Mouse (Mus musculus) heart, embryonic 12.5 days (tissue): ENCODE results near the gene Eml1. TPM values are rescaled to one million over a fixed set of nuclear protein-coding genes. Genes with fewer than 3 reads are reported as not detected.

Source experiments
- ATAC-seq: fragments of 200-750 bp; cut with Nextera tagmentation; 2 replicates; pipeline ENCODE4 v1.8.0; 2017; ENCODE audit warnings: moderate TSS enrichment, moderate library complexity; ENCODE audit not compliant: insufficient number of reproducible peaks, low FRiP score
- H3K27ac ChIP-seq: fragments of 300-500 bp; sonication (generic); 2 replicates; pipeline ENCODE4 v1.5.1; 2016; ENCODE audit warnings: mild to moderate bottlenecking, moderate library complexity; ENCODE audit not compliant: poor library complexity, severe bottlenecking
- H3K27me3 ChIP-seq: fragments of 300-500 bp; sonication (generic); replicated peaks from 2 replicates; pipeline ENCODE4 v1.6.1; 2016; ENCODE audit warnings: mild to moderate bottlenecking, moderate library complexity
- H3K36me3 ChIP-seq: fragments of 300-500 bp; sonication (generic); 2 replicates; pipeline ENCODE4 v1.6.1; 2016; ENCODE audit warnings: mild to moderate bottlenecking, moderate library complexity
- H3K4me1 ChIP-seq: fragments of 300-500 bp; sonication (generic); replicated peaks from 2 replicates; pipeline ENCODE4 v1.6.1; 2016; ENCODE audit warnings: mild to moderate bottlenecking
- H3K4me2 ChIP-seq: fragments of 300-500 bp; sonication (generic); 2 replicates; pipeline ENCODE4 v1.6.1; 2016; ENCODE audit warnings: mild to moderate bottlenecking, moderate library complexity
- H3K4me3 ChIP-seq: fragments of 300-500 bp; sonication (generic); 2 replicates; pipeline ENCODE4 v1.5.1; 2016; ENCODE audit warnings: mild to moderate bottlenecking
- H3K9ac ChIP-seq: fragments of 300-500 bp; sonication (generic); 2 replicates; pipeline ENCODE4 v1.6.1; 2016; ENCODE audit warnings: mild to moderate bottlenecking, moderate library complexity
- H3K9me3 ChIP-seq: fragments of 300-500 bp; sonication (generic); replicated peaks from 2 replicates; pipeline ENCODE4 v1.6.1; 2016; ENCODE audit warnings: mild to moderate bottlenecking, moderate library complexity
- WGBS: fragments of 180-500 bp; shearing (Covaris S2); methylation state at CpG from one replicate; pipeline ENCODE4 v1.1.7; 2016; 5-methylcytosine and 5-hydroxymethylcytosine counted together
- polyA plus RNA-seq: library from polyadenylated mRNA; unstranded; fragments of >200 nt; fragmentation: Nextera tagmentation; extraction: Ambion mirVana; gene quantifications from 2 replicates; pipeline ENCODE4 v1.2.1, GENCODE M21; 2016

Gene Eml1
- polyA plus RNA-seq, 1 experiment from 2014 or later, result 49.5 TPM

DNA sequence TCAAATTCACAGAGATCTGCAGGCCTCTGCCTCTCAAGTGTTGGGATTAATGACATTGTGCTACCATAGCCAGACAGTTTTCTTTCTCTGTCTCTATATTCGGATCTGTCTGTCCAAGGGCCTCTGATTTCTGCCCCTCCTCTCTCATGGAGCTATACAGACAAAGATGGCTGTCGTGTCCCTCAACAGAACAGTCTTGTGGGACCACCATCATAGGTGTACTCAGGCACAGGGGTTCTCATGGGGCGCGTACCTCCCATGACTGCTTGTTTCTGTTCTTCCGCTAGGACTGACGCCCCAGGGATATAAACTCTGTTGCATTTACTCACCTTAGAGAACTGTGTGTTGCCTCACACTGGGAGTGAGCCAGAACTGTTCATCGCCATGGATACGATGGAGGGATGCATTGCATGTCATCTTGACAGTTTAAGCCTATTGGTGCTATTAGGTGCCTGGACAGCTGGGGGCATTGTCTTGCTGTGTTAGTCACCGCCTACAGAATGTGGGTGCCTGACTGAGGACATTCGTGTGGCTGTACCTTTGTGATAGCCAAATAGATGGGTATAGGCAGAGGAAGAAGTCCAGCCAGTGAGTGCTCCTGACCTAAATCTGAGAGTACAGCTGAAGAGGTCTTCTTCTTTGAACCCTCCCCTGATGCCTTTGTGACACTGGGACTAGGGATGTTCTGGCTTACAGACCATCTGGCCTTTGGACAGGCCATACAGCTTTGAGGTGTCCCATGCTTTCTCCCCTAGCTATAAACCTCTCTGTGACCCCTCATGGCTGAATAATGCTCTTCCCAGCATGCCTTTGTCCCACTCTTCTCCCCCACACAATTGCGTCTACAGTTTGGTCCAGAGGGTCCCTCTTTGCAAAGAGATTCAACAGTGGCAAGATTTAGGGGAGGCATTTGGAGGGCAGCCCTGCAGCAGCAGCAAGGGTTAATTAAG, 73.7 kb downstream of the Eml1 start:
- H3K4me2 ChIP-seq, result no peak overlapping the region
- H3K4me3 ChIP-seq, result no peak overlapping the region
- H3K27me3 ChIP-seq, result no peaks in the 10 kb centered on the region
- H3K27ac ChIP-seq, result no peak overlapping the region
- no peak overlapping the region for H3K9ac ChIP-seq
- ATAC-seq, result no peak
- peaks cover 21% of the 10 kb centered on the region for H3K4me1 ChIP-seq
- no peaks in the 10 kb centered on the region for H3K9me3 ChIP-seq
- WGBS, result 75% methylated on average over 11 of the region's 11 CpGs
- H3K36me3 ChIP-seq, result no peaks in the 10 kb centered on the region

DNA sequence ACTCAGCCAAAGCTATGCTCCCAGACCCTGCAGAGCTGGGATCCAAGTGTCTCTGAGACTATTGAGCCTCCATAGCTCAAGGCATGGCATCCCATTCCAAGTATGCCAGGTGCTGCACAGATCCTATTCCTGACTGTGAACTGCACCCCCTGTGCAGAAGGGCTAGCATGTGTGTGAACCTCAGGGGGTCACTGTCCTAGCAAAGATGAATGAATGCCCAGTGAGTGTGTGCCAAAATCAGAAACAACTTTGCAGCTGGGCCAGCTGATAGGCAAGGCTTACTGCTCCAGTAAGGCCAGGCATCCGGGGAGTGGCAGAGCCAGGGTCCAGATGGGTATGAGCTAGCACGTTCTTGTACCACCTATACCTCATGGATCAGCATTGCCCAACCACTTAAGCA, 76.0 kb downstream of the Eml1 start:
- Histone ChIP-seq H3K4me2 (no peak overlapping the region), H3K4me3 (no peak overlapping the region), H3K27ac (no peak overlapping the region), H3K9ac (no peak overlapping the region), H3K36me3 (no peaks in the 10 kb centered on the region), H3K4me1 (peaks cover 35% of the 10 kb centered on the region), H3K9me3 (no peaks in the 10 kb centered on the region), H3K27me3 (no peaks in the 10 kb centered on the region)
- ATAC-seq, result no peak
- WGBS, result 88% methylated on average over 2 of the region's 2 CpGs

DNA sequence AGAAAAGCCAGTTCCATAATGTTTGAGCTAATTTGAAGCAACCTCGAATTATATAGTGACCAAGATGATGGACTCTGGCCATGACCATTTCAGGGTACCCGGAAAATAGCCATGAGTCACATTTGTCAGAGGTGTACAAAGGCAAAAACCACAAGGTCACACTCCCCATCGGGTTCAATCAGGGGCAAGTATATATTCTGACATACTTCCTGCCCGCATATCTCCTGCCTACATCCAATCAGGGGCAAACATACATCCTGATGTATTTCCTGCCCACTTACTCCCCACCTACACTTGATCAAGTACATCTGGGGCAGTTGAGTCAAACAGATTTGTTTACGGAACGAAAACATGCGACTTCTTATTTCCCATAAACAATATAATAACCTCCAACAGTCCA, 77.6 kb downstream of the Eml1 start:
- Histone ChIP-seq H3K27ac (no peak overlapping the region), H3K27me3 (no peaks in the 10 kb centered on the region)
- no peak for ATAC-seq

DNA sequence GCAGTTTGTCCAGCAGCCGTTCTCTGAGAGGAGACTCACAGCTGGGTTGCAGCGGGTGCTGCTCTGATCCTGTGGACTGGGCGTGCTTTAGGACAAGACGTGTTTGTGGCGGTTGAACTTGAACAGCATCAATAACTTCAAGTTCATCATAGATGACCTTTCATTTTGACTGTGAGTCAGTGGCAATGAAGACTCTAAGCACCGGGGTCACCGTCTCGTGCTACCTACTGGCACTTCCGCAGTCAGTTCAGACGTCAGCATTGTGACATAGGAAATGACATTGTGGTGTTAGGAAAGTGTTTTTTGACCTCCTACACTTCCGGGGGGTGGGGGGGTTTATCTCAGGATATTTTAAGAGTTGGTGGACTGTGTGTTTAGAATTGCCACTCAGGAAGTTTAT, 79.2 kb downstream of the Eml1 start:
- ATAC-seq, result no peak
- no peaks in the 10 kb centered on the region for H3K27me3 ChIP-seq
- peaks cover 27% of the 10 kb centered on the region for H3K4me1 ChIP-seq
- WGBS, result 61% methylated on average over 11 of the region's 11 CpGs
- no peaks in the 10 kb centered on the region for H3K36me3 ChIP-seq
- H3K4me2 ChIP-seq, result no peak overlapping the region
- H3K4me3 ChIP-seq, result no peak overlapping the region
- H3K9ac ChIP-seq, result no peak overlapping the region
- H3K9me3 ChIP-seq, result no peaks in the 10 kb centered on the region
- peak overlapping the region; percentile 12; the same call in 1 of the 2 replicates for H3K27ac ChIP-seq

More for the DNA sequence above, 77.6 kb downstream of the Eml1 start:
- Histone ChIP-seq H3K9ac (no peak overlapping the region), H3K36me3 (no peaks in the 10 kb centered on the region), H3K4me1 (peaks cover 35% of the 10 kb centered on the region), H3K4me3 (no peak overlapping the region), H3K9me3 (no peaks in the 10 kb centered on the region), H3K4me2 (no peak overlapping the region)
- 81% methylated on average over 7 of the region's 7 CpGs for WGBS

DNA sequence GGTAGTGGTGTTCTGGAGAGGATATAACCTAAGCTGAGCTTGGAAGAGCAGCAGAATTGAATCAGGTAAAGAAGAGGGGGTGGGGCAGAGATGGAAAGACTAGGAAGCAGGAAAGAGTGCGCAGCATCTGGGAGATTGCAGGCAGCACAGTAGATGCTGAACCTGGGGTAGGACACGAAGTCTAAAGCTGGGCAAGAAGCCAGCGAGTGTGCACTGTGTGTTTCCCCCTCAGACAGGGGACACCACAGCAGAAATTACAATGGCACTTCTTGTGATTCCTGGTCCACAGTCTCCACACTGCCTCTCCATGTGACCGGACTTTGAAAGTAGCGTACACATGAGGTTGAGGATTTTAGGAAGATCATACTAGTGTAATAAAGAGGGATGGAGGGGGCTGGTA, 79.8 kb downstream of the Eml1 start:
- WGBS, result 60% methylated on average over 5 of the region's 5 CpGs
- no peaks in the 10 kb centered on the region for H3K36me3 ChIP-seq
- no peak overlapping the region for H3K9ac ChIP-seq
- ATAC-seq, result no peak
- no peaks in the 10 kb centered on the region for H3K27me3 ChIP-seq
- H3K4me2 ChIP-seq, result no peak overlapping the region
- H3K27ac ChIP-seq, result peak overlapping the region; percentile 12; the same call in 1 of the 2 replicates
- H3K4me1 ChIP-seq, result peaks cover 27% of the 10 kb centered on the region
- no peaks in the 10 kb centered on the region for H3K9me3 ChIP-seq
- H3K4me3 ChIP-seq, result no peak overlapping the region

DNA sequence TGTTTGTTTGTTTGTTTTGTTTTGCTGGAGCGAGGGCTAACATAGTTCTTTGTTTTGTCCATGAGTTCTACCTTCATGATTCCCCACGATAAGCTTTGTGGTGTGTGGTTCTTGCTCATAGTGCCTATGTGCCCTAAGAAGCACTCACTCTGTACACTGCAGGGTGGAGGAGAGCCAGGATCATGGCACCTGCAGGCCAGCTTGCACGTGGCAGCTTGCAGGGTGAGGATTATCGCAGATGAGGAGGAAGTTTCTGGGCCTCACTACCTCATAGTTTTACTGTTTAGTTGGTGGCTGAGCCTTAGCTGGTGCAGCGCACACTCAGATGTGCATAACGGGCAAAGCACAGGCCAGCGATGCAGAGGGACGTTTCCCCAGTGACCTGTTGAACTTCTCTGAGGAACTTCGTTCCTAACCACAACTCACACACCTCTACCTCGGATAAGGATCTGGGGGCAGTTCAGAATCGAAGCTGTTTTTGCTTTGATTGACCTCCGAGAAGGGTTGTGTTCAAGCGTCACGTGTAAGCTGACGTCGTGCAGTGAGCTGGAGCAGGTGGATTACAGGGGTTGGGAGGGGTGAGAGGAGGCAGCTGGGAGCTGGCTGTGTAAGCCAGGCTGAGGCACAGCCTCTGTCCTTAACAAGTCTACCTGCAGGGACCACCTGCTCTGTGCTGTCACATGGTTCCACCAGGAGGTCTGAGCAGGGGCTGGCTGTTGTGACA, 81.6 kb downstream of the Eml1 start:
- H3K9me3 ChIP-seq, result no peaks in the 10 kb centered on the region
- H3K36me3 ChIP-seq, result no peaks in the 10 kb centered on the region
- no peak overlapping the region for H3K4me3 ChIP-seq
- ATAC-seq, result no peak
- no peaks in the 10 kb centered on the region for H3K27me3 ChIP-seq
- peaks cover 27% of the 10 kb centered on the region for H3K4me1 ChIP-seq
- H3K4me2 ChIP-seq, result no peak overlapping the region
- WGBS, result 57% methylated on average over 16 of the region's 16 CpGs
- no peak overlapping the region for H3K9ac ChIP-seq
- no peak overlapping the region for H3K27ac ChIP-seq

DNA sequence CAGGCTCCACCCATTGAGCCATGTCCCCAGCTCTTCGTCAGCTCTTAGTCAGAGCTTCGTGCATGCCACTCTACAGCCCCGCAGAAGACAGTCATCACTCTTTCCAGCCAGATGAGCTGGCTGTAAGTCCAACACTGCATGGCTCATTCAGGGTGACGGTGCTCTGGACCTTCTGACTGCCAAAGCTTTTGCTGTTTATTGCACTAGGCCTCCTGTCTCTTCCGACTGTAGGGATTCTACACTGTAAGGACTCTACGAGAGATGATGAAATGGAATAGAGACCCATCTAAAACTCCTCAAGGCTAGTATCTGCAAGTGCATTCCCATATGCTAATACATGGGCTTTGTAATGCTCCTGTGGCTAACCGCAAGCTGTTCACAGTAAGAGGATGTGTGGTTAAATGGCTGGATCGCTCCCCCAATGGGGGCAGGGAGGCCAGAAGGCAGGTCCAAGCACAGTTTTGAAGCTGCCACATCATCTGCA, 82.8 kb downstream of the Eml1 start:
- H3K27ac ChIP-seq, result no peak overlapping the region
- no peaks in the 10 kb centered on the region for H3K9me3 ChIP-seq
- H3K4me3 ChIP-seq, result no peak overlapping the region
- H3K36me3 ChIP-seq, result peaks cover under 1% of the 10 kb centered on the region
- peaks cover 27% of the 10 kb centered on the region for H3K4me1 ChIP-seq
- no peak overlapping the region for H3K9ac ChIP-seq
- ATAC-seq, result no peak
- H3K4me2 ChIP-seq, result no peak overlapping the region
- H3K27me3 ChIP-seq, result no peaks in the 10 kb centered on the region
- 77% methylated on average over 8 of the region's 8 CpGs for WGBS

DNA sequence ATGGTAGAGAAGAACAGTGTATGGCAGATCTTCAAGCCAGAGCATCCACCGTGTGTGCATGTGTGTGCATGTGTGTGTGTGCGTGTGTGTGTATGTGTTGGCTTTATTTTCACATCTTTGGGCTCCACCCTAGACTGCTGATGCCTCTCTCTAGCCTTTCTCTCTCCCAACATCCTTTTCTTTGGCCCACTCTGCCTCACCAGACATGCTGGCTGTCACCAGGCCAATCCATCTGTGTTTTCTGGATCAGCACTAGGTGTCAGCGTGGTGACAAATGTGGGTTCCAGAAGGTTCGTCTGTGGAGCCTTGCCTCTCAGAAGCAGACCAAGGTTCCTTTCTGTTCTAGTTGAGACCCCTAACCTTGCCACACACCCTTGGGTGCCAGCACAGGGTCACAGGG, 84.2 kb downstream of the Eml1 start:
- no peaks in the 10 kb centered on the region for H3K27me3 ChIP-seq
- no peak overlapping the region for H3K27ac ChIP-seq
- 79% methylated on average over 4 of the region's 4 CpGs for WGBS

DNA sequence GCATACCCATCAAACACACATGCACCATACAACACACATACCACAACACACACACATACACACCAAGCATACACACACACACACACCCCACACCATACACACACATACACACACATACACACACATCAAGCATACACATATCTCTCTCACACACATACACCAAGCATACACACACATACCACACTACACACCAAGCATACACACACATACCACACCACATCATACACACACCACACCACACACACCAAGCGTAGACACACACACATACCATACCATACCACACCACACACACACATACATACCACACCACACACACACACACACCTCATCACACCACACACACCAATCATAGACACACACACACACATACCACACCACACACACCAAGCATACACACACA, 102.1 kb downstream of the Eml1 start:
- Histone ChIP-seq H3K4me1 (no peaks in the 10 kb centered on the region; the same call in 1 of the 2 replicates), H3K9me3 (no peaks in the 10 kb centered on the region), H3K27ac (no peak overlapping the region), H3K27me3 (no peaks in the 10 kb centered on the region), H3K36me3 (peaks cover 29% of the 10 kb centered on the region; the same call in 1 of the 2 replicates), H3K4me3 (no peak overlapping the region), H3K4me2 (no peak overlapping the region), H3K9ac (no peak overlapping the region)
- 78% methylated on average over 1 of the region's 1 CpGs for WGBS
- ATAC-seq, result no peak

More for the DNA sequence above, 84.2 kb downstream of the Eml1 start:
- Histone ChIP-seq H3K4me3 (no peak overlapping the region), H3K9me3 (no peaks in the 10 kb centered on the region), H3K9ac (no peak overlapping the region), H3K4me2 (no peak overlapping the region), H3K36me3 (peaks cover 3% of the 10 kb centered on the region), H3K4me1 (peaks cover 18% of the 10 kb centered on the region)
- no peak for ATAC-seq

DNA sequence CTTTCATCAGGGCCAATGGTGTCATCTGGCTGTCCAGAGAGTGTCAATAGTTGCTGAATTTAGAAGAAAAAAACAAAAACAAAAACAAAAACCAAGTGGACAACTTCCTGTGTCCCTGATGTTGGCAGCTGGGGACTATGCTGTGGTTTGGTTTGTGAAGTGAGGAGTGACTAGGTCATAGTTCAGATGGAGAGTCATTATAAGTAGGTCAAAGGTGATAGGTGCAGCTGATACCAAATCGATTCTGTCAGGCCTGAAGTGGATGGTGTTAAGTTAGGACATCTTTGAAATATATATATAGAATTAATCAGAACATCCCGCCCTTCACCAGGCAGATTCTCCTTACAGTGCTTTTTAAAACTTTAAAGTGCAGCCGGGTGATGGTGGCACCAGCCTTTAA, 103.7 kb downstream of the Eml1 start:
- H3K4me3 ChIP-seq, result no peak overlapping the region
- no peaks in the 10 kb centered on the region; the same call in 1 of the 2 replicates for H3K4me1 ChIP-seq
- no peak overlapping the region for H3K9ac ChIP-seq
- H3K4me2 ChIP-seq, result no peak overlapping the region
- H3K27ac ChIP-seq, result no peak overlapping the region
- H3K9me3 ChIP-seq, result no peaks in the 10 kb centered on the region
- no peaks in the 10 kb centered on the region for H3K27me3 ChIP-seq
- 65% methylated on average over 3 of the region's 3 CpGs for WGBS
- peaks cover 29% of the 10 kb centered on the region; the same call in 1 of the 2 replicates for H3K36me3 ChIP-seq
- ATAC-seq, result no peak

DNA sequence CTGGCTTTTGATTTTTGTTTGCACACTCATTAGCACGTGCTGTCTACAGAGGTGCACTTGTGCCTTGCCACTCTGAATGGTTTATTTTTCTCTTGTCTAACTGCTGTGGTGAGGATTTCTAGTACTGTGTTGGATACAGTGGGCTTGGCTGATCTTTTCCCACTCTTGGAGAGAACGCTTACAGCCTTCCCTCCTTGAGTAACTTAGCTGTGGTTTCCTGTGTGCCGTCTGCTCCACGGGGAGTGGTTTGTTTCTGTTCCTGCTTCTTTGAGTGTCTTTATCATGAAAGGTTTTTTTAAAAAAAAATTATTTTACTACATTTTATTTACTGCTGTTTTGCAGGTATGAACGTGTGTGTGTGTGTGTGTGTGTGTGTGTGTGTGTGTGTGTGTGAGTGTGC, 108.0 kb downstream of the Eml1 start:
- Histone ChIP-seq H3K4me2 (no peak overlapping the region), H3K27ac (no peak overlapping the region), H3K4me1 (peaks cover 14% of the 10 kb centered on the region), H3K4me3 (no peak overlapping the region), H3K27me3 (no peaks in the 10 kb centered on the region), H3K9ac (no peak overlapping the region), H3K36me3 (0 out of 2 replicates have a peak, but pooled peaks cover 8% of the 10 kb centered on the region), H3K9me3 (no peaks in the 10 kb centered on the region)
- WGBS, result 69% methylated on average over 5 of the region's 5 CpGs
- ATAC-seq, result no peak
